Mouse (Mus musculus) brain, adult 2 months (tissue): ENCODE results near the gene Uqcr10.

Source experiments
- DNase-seq: peaks from one replicate; pipeline ENCODE4 v3.0.0; 2011; ENCODE audit warnings: low read depth, low spot score

Uqcr10 gene

GRCm38 (mm10) chr11:4704072-4704964, at the start of gene Uqcr10, which contains the start of gene Zmat5:
TSS of gene Uqcr10 (minus strand) at chr11:4704342.
TSS of gene Zmat5 (plus strand) at chr11:4704678.
- DNase-seq: peak; percentile 99

- DNase-seq: no peak
Measured at GRCm38 (mm10) chr11:4752836-4753235, 48.7 kb upstream of the Uqcr10 start.

DNA sequence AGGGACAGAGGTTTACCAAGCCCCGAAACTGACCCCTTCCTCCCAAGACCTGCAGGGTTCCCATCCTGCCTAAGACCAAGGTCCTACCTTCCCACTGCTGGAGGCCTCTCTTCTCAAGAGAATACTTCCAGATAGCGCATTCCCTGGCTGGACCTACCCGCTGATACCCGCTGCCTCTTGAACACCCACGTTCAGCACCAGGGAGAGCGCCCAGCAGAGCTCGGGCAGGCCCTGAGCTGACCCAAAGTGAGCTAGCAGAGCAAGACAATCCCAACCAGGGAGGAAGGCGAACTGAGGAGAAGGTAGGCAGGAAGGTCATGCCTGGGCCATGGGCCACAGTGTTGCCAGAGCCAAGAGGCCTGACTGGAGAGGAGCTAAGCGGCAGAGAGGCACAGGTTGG, 46.1 kb upstream of the Uqcr10 start:
- DNase-seq: peak; percentile 33

- no peak for DNase-seq
Measured at GRCm38 (mm10) chr11:4747285-4747684, 43.1 kb upstream of the Uqcr10 start.

- no peak for DNase-seq
Measured at GRCm38 (mm10) chr11:4746733-4747132, 42.6 kb upstream of the Uqcr10 start, which contains the start of gene Cabp7. TSS of gene Cabp7 (minus strand) at chr11:4746778.

DNA sequence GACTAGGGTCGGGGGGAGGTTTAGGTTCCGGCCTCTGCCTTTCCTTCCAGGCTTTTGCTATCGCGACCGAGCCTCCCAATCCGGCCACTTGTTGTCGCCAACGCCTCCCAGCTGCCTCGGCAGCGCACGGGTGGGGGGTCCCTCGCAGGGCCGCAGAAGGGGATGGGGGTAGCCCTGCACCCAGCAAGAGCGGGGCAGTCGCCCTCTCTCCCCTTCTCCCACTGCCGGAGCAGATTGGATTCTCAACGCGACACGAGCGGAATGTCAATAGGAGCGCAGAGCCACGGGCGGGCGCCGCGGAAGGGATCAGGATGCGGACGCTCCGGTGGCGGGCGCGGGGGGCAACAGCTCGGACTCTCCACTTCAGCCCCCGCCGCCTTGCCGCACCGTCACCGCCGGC, 41.8 kb upstream of the Uqcr10 start:
- DNase-seq: no peak

DNA sequence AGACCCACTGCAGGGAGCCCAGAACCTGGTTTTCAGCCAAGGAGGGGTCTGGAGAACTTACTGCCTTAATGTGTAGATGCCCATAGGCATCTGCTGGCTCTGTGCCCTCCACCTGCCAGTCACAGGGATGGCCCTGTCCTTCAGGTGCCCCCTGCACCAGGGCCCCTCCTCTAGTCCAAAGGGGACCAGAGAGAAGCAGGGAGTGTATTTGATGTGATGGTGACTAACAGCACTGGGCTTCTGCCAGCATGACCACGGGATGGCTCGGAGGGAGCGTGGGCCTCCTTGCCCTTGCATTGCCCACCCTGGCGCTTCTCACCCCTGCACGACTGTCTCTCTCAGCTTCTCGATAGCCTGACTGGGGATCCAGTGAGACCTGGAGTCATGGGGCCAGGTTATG, 40.5 kb upstream of the Uqcr10 start:
- DNase-seq: no peak

DNA sequence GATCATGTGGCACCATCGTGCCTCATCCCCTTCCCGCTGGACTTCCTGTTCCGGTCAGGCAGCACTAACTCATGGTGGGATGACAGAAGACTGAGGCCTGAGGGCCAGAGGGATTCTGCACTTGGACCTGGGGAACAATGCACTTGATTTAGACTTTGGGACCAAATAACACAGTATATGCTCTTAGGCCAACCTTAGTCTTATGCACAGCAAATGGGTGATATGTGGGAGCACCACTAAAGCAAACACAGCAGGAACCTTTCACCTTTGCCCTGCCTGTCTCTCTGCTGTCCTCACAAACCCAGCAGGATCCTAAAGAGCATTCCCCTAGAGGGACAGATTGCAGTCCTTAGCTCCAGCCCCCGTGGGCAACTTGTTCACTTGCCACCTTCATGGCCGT, 36.6 kb upstream of the Uqcr10 start:
- DNase-seq: no peak

- peak; percentile 38 for DNase-seq
Measured at GRCm38 (mm10) chr11:4738719-4739118, 34.6 kb upstream of the Uqcr10 start.

- DNase-seq: peak; percentile 80
Measured at GRCm38 (mm10) chr11:4737682-4738081, 33.5 kb upstream of the Uqcr10 start.

GRCm38 (mm10) chr11:4736355-4736754, 32.2 kb upstream of the Uqcr10 start:
- DNase-seq: no peak

DNA sequence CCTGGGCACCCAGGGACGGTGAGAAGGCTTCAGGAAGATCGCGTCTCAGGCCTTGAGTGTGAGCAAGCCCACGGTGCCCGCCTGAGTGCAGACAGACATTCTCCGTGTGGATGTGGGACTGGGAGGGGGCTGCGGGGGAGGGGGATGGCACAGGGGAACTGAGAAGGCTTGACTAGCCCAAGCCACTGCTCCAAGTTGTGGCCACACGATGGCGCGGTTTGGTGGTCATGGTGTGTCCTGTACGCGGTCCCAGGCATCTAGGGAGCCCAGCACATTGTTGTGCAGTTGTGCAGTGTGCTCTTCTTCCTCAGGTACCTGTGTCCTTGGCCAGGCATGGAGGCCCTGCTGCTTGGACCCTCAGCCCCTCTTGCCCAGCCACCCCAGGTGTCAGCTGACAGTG, 30.0 kb upstream of the Uqcr10 start:
- no peak for DNase-seq

DNA sequence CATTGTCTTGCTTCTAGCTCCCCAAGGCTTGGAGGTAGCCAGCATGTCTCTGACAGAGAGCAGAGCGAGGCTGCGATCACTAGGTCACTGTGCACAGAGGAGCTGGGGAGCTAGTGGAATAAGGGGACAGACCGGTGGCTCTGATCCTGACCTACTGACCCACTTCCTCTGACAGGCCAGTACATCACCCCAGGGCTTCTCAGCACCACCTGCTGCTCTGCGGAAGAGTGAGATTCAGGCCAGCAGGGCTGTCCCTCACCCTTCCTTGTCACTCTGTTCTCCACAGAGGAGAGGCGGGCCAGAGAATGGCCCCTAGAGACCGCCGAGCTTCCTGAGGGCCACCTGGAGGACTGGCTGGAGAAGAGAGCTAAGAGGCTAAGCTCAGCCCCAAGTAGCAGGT, 27.6 kb upstream of the Uqcr10 start:
- peak; percentile 66 for DNase-seq

DNA sequence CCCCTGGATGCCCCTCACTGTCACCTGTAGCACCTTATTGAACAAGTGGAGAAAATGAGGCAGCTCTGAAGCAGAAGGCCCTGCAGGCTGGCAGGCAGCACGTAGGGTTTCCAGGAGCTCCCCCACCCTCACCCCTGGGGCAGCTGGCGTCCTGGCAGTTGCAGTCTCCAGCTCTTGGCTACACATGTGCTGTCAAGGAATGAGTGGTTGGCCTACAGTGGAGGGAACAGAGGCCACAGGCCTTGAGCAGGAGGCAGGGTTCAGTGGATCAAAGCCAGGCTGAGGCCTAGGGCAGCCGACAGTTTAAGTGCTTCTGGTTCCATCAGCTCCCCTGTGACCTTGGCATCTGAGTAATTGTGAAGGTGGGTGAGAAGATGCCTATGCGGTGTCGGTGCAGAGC, 26.8 kb upstream of the Uqcr10 start:
- no peak for DNase-seq

DNA sequence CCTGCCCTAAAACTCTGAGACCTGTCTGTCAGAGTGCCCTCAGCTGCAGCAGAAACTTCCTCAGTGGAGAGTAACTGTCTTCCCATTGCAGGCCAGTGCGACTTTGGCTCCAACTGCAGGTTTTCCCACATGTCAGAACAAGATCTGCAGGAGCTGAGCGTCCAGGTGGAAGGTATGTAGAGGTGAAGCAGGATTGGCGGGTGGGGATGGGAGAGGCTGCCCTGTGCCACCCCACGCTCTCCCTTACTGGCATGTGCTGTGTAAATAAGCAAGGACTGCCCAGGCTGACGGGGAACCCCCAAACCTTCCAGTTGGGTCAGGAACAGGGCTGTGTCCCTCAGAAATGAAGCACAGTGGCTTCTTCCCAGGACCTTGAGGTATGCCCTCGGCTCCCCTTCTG, 26.0 kb upstream of the Uqcr10 start:
- DNase-seq: no peak

DNA sequence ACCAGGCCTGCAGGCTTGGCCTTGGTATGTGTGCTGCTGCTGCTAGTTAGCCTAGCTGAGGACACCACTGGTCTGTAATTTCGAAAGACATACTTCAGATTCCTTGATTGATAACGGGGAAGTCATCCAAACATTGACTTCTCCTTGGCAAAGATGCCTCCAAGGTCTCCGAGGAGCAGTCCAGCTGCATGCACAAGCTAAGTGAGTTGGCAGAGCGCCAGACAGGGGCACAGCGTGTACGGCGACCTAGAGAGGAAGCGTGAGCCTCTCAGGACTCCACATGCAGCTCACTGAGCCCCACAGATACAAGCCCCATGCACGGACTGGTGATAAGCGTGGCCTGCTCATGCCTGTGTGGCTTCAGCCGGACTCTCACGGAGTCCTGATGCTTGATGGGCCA, 25.5 kb upstream of the Uqcr10 start:
- no peak for DNase-seq

DNA sequence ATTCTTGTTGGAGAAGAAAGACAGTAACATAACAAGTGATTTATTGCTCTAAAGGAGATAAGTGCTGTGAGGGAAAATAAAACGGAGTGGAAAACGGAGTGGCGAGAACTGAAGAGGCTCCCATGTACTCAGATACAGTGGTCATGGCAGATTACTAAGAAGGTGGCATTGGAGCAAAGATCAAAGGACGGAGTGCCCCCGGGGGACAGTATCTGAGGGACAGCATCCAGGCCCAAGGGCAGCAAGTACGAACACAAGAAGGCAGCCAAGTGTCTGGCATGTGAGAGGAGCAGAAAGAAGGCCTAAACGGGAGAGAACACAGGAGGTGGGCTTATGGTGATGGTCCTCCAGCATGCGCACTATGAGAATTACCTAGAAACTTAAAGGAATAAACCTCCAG, 17.6 kb upstream of the Uqcr10 start:
- DNase-seq: no peak

DNA sequence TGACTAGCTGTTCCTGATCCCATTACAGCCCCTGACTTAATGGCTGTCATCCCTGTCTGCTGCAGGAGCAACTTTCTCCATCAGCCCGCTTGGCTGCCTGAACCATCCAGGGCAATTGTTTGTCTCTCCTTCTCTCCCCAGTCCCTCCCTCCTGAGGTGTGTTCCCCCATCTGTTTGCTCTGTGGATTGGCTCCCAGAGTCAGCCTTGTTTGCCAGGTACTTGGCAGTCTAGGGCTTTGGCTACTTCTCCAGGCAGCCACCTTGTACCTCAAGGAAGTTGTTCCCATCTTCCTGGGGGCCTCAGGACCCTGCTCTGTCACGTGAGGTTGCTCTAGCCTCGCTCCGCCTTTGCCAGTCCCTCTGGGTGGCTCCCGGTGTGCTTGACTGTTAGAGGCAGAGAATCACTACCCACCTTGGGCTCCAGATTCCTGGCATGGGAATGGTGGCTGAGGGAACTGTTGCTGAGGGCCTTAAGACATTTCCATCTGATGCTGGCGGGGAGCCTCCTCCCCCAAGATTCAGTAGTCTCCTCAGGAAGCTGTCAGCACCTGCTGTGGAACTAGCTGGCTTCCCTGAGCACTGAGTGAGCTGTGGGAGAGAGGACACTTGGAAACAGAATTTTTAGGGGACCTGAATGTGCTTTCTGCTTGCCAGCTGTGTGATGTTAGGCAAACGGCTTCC, 16.9 kb upstream of the Uqcr10 start:
- DNase-seq: peak; percentile 88

DNA sequence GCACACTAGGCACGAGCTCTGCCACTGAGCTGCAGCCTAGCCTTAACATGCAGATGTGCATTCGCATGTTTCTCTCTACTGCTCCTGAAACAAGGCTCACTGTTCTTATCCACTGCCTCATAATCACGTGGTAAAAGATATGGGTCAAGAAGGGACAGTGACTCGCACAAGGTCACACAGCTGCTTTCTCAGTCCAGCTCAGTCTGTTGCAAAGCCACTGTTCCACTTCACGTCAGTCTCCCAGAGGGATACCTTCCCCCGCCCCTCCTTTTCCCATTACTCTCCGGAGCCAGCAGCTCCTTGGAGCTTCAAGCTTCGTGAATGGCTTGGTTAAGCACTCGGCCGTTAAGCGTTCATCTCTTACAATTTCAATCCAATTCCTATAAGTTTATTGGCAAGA, 16.3 kb upstream of the Uqcr10 start:
- DNase-seq: no peak

- no peak for DNase-seq
Measured at GRCm38 (mm10) chr11:4719961-4720360, 15.8 kb upstream of the Uqcr10 start.

- peak; percentile 70 for DNase-seq
Measured at GRCm38 (mm10) chr11:4718548-4718947, 14.4 kb upstream of the Uqcr10 start.

- DNase-seq: no peak
Measured at GRCm38 (mm10) chr11:4716530-4717236, 12.5 kb upstream of the Uqcr10 start.
